Mouse (Mus musculus): Measurements from ENCODE around the gene Rbfox1. TPM values are rescaled to one million over a fixed set of nuclear protein-coding genes. Genes with fewer than 3 reads are reported as not detected.

Rbfox1 gene
- total and polyA plus RNA-seq, 2 experiments from 2014 or later: 129 to 214 TPM

DNA sequence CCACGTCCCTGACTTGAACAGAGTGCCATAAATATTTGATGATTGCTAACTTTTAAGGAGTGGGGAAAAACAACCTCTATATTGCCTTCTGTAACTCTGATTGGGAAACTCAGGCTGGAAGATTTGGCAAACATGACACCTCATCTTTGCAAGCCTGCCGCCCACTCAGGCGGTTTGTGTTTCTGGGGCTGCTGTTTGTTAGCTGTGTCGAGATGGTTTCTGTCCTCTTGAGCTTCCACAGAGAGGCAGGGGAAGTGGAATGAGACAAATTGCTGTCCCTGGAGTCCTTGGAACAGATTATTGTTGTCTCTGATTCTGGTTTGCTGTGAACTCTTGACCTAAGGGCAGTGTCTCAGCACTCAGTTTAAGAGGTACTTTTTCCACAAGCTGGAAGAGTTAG is 1327.6 kb downstream of the Rbfox1 start:
- WGBS: 82% methylated on average over 4 of the region's 4 CpGs
- DNase-seq (no peak), ATAC-seq (no peak)
- H3K27me3 ChIP-seq (ENCODE audit: insufficient read depth, low read length): no peaks in the 10 kb centered on the region
- no peaks in the 10 kb centered on the region for H3K36me3 ChIP-seq (ENCODE audit: insufficient read depth)
- H3K4me2 ChIP-seq (ENCODE audit: low read depth): no peak overlapping the region
- no peaks in the 10 kb centered on the region for H3K4me1 ChIP-seq (ENCODE audit: insufficient read depth)
- no peak for TF ChIP-seq CTCF (IDR thresholded peaks at IDR 0.05; ENCODE audit: low read depth)
- no peak overlapping the region for H3K4me3 ChIP-seq (ENCODE audit: low read depth, low read length)
- H3K27ac ChIP-seq (ENCODE audit: low read depth, low read length): no peak overlapping the region
- no peaks in the 10 kb centered on the region for H3K9me3 ChIP-seq (ENCODE audit: low read length)
- H3K9ac ChIP-seq: no peak overlapping the region

DNA sequence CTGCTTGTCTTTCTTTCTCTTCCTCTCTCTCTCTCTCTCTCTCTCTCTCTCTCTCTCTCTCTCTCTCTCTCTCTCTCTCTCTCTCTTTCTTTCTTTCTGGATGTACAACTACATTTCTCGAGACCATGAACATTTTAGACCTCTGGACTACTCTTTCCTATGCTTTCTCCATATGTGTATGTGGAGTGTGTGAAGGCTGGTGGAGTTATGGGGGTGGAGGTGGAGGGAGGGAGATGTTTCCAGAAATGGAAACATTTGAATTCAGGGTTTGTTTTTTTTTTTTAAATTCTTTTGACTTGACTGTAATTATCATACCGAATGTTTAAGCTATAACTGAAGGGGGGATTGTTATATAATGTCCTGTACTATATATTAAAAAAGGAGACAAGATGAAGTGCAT is 1338.1 kb downstream of the Rbfox1 start:
- no peaks in the 10 kb centered on the region for H3K9me3 ChIP-seq (ENCODE audit: low read length)
- TF ChIP-seq CTCF (IDR thresholded peaks at IDR 0.05; ENCODE audit: low read depth): no peak
- H3K4me3 ChIP-seq (ENCODE audit: low read depth, low read length): no peak overlapping the region
- WGBS: 67% methylated on average over 2 of the region's 2 CpGs
- ATAC-seq (no peak), DNase-seq (no peak)
- no peak overlapping the region for H3K27ac ChIP-seq (ENCODE audit: low read depth, low read length)
- H3K4me2 ChIP-seq (ENCODE audit: low read depth): no peak overlapping the region
- peaks cover 7% of the 10 kb centered on the region; the same call in 1 of the 2 replicates for H3K4me1 ChIP-seq (ENCODE audit: insufficient read depth)
- H3K9ac ChIP-seq: no peak overlapping the region
- H3K27me3 ChIP-seq (ENCODE audit: insufficient read depth, low read length): no peaks in the 10 kb centered on the region
- H3K36me3 ChIP-seq (ENCODE audit: insufficient read depth): peaks cover 2% of the 10 kb centered on the region; the same call in 1 of the 2 replicates

DNA sequence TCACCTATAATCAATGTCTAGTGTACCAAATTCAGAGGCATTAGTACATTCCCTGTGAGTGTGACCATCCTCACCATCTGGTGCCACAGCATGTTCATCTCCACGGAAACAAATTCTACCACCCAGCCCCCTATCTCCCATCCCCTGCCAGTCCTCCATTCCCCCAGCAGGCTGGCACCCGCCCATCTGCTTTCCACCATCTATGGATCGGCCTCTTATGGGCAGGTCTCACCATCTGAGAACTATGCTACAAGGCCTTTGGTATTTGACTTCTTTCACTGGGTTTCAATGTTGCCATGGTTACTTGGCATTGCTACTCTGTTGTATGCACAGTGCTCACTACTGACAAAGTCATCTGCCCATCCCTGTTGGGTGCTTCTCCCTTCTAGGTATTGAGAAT is 1340.8 kb downstream of the Rbfox1 start:
- Histone ChIP-seq H3K9me3 (ENCODE audit: low read length) (no peaks in the 10 kb centered on the region), H3K27me3 (ENCODE audit: insufficient read depth, low read length) (no peaks in the 10 kb centered on the region), H3K4me1 (ENCODE audit: insufficient read depth) (peaks cover 17% of the 10 kb centered on the region), H3K9ac (no peak overlapping the region), H3K27ac (ENCODE audit: low read depth, low read length) (no peak overlapping the region), H3K36me3 (ENCODE audit: insufficient read depth) (peaks cover 2% of the 10 kb centered on the region; the same call in 1 of the 2 replicates), H3K4me3 (ENCODE audit: low read depth, low read length) (no peak overlapping the region), H3K4me2 (ENCODE audit: low read depth) (no peak overlapping the region)
- DNase-seq: peak; percentile 53
- ATAC-seq: peak; percentile 58
- WGBS: 54% methylated on average over 3 of the region's 3 CpGs
- TF ChIP-seq CTCF (IDR thresholded peaks at IDR 0.05; ENCODE audit: low read depth): no peak

DNA sequence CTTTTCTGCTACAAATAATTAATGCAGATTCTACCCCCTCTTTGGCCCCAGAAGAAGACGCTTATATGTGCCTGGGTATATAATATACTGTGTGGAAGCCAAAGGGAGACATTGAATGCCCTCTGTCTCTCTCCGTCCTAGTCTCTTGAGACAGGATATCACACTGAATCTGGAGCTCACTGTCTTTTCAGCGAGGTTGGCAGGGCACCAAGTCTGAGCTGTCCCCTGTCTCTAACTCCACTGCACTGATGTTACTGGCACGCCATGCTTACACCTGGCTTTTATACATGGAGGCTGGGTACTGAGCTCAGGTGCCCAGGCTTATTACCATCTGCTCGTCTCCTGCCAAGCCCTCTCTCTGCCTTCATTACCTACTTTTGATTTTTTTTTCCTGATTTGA is 1343.1 kb downstream of the Rbfox1 start:
- peaks cover 2% of the 10 kb centered on the region; the same call in 1 of the 2 replicates for H3K36me3 ChIP-seq (ENCODE audit: insufficient read depth)
- H3K27me3 ChIP-seq (ENCODE audit: insufficient read depth, low read length): no peaks in the 10 kb centered on the region
- WGBS: 68% methylated on average over 5 of the region's 5 CpGs
- H3K4me3 ChIP-seq (ENCODE audit: low read depth, low read length): no peak overlapping the region
- no peak for ATAC-seq
- H3K9me3 ChIP-seq (ENCODE audit: low read length): no peaks in the 10 kb centered on the region
- no peak overlapping the region for H3K9ac ChIP-seq
- no peak for DNase-seq
- H3K27ac ChIP-seq (ENCODE audit: low read depth, low read length): peak overlapping the region; percentile 59; the same call in 1 of the 2 replicates
- TF ChIP-seq CTCF (IDR thresholded peaks at IDR 0.05; ENCODE audit: low read depth): no peak
- H3K4me2 ChIP-seq (ENCODE audit: low read depth): no peak overlapping the region
- H3K4me1 ChIP-seq (ENCODE audit: insufficient read depth): peaks cover 17% of the 10 kb centered on the region

DNA sequence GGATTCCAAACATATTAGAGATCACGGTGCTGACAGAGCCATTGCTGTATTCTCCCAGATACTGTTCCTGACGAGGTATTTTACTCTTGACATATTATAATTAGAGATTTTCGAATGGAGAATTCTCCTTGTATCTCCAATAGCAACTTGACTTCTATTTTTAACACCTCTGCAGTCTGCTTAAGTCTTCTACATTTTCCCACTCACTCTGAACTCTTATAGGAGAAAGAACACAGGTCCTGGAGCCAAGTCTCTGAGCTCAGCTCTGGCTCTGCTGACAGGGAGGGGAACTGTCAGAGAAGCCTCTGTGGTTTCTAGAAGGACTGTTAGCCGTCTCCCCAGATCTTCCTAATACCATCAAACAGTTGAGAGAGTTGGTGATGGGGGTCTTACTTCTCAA is 1344.1 kb downstream of the Rbfox1 start:
- peak overlapping the region; percentile 59; the same call in 1 of the 2 replicates for H3K27ac ChIP-seq (ENCODE audit: low read depth, low read length)
- TF ChIP-seq CTCF (IDR thresholded peaks at IDR 0.05; ENCODE audit: low read depth): no peak

DNA sequence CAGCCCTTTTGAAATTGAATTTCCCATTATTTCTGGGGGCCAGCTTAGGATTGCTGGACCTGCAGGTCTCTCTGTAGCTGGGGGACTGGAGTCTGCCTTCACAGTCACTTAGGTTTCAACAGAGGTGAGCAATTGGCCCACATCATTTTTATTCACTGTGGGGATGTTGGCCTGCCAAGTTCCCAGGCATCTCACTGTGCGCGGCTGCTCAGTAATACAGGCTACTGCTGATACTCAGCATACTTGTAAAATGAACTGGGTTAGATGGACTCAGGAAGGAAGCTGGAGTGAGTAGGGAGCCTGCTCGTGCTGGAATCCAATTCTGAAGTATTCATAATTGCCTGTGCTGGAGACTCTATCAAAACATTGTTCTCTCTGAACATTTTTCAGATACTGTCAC is 1356.5 kb downstream of the Rbfox1 start:
- TF ChIP-seq CTCF (IDR thresholded peaks at IDR 0.05; ENCODE audit: low read depth): no peak
- ATAC-seq (no peak), DNase-seq (no peak)
- Histone ChIP-seq H3K4me1 (ENCODE audit: insufficient read depth) (no peaks in the 10 kb centered on the region), H3K4me3 (ENCODE audit: low read depth, low read length) (no peak overlapping the region), H3K36me3 (ENCODE audit: insufficient read depth) (no peaks in the 10 kb centered on the region), H3K9ac (no peak overlapping the region), H3K4me2 (ENCODE audit: low read depth) (no peak overlapping the region), H3K27ac (ENCODE audit: low read depth, low read length) (no peak overlapping the region), H3K9me3 (ENCODE audit: low read length) (no peaks in the 10 kb centered on the region), H3K27me3 (ENCODE audit: insufficient read depth, low read length) (no peaks in the 10 kb centered on the region)
- WGBS: 65% methylated on average over 3 of the region's 3 CpGs

More for the DNA sequence above, 1344.1 kb downstream of the Rbfox1 start:
- Histone ChIP-seq H3K36me3 (ENCODE audit: insufficient read depth) (peaks cover 2% of the 10 kb centered on the region; the same call in 1 of the 2 replicates), H3K4me3 (ENCODE audit: low read depth, low read length) (no peak overlapping the region), H3K9me3 (ENCODE audit: low read length) (no peaks in the 10 kb centered on the region), H3K9ac (no peak overlapping the region), H3K4me2 (ENCODE audit: low read depth) (no peak overlapping the region), H3K4me1 (ENCODE audit: insufficient read depth) (peaks cover 17% of the 10 kb centered on the region), H3K27me3 (ENCODE audit: insufficient read depth, low read length) (no peaks in the 10 kb centered on the region)
- ATAC-seq (peak; percentile 86), DNase-seq (peak; percentile 33)
- 42% methylated on average over 4 of the region's 4 CpGs for WGBS

DNA sequence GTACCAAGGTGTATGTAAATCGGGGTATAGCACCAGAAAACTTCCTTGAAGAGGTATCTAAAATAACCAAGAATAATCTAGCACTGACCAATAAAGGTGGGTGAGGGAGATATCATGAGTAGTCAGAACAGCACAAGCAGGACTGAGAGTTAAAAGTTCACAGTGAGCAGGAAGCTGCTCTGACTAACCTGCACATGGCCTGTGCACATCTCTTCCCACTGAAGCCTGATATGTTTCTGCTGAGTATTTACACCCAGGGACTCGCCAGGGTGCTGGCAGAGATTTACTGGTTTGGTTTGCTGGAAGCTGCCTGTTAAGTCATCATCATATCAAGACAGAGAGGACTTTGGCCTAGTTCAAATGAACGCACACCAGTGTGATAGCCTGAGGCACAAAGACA is 1357.3 kb downstream of the Rbfox1 start:
- Histone ChIP-seq H3K9me3 (ENCODE audit: low read length) (no peaks in the 10 kb centered on the region), H3K4me3 (ENCODE audit: low read depth, low read length) (no peak overlapping the region), H3K27me3 (ENCODE audit: insufficient read depth, low read length) (no peaks in the 10 kb centered on the region), H3K36me3 (ENCODE audit: insufficient read depth) (no peaks in the 10 kb centered on the region), H3K27ac (ENCODE audit: low read depth, low read length) (no peak overlapping the region), H3K9ac (no peak overlapping the region), H3K4me2 (ENCODE audit: low read depth) (no peak overlapping the region), H3K4me1 (ENCODE audit: insufficient read depth) (no peaks in the 10 kb centered on the region)
- no peak for TF ChIP-seq CTCF (IDR thresholded peaks at IDR 0.05; ENCODE audit: low read depth)
- no peak for ATAC-seq
- 92% methylated on average over 3 of the region's 3 CpGs for WGBS
- DNase-seq: no peak

Data from forebrain, postnatal 0 days (tissue).